Mouse (Mus musculus): ENCODE measurements at regions not wholly inside any gene's neighbourhood (a gene's known extent, or its start where the extent isn't known, plus 50 kb on each side); places are given as distances from the start of the nearest gene placed in this dataset.

DNA sequence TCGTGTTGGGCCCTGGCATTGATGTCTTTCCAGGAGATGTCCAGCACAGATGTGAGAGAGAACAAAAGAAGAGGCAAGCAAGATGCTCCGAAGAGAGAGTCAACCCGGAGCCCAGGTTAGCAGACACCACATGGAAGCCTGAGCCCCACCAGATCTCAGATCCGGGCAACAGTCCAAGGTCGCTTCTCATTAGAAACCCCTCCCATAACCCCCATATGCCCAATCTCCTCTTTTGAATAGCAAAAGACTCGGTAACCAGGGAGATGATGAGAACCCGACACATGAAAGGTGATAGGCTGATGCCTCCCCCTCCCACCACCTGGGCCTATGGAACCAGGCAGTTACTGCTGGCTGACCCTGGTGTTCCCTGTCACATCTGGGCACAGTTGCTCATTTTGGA, 155.7 kb upstream of the Igsf21 start:
- DNase-seq (ENCODE audit: low read depth, low spot score), result peak; percentile 92

DNA sequence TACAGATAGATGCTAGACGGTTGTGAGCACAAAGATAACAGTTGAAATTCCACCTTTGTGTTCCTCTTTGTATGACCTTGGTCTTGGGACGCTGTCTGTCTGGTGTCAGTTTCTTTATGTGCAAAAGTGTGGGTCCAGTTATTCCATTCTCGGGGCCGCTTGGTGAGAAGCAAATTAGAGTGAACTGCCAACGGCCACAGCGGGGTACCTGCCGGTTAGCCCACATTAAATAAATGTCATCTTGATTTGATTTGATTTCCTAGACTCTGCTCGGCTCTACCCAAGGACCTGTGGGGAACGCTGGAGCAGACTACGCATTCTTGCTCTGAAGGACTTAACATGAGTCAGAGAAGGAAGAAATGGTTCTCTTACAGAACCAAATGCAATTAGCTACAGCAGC, 155.0 kb upstream of the Igsf21 start:
- DNase-seq (ENCODE audit: low read depth, low spot score), result no peak

DNA sequence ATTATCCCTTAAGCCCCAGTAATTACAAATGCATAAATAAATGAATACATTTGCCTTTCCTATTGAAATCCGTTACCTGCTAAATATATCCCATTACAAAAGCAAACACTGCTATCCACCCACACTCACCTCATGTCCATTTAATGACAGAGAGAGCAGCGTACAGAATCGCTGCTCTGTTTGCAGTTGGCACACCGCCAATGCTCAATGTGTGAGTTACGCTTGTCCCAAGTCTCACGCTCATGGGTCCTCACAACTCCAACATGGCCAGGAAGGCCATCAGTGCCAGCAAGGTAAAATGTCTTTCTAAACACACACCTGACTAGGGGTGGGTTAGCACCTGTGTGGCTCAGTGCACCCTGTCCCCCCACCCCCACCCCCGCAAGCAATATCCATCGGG, 150.0 kb upstream of the Igsf21 start:
- DNase-seq (ENCODE audit: low read depth, low spot score), result no peak

DNA sequence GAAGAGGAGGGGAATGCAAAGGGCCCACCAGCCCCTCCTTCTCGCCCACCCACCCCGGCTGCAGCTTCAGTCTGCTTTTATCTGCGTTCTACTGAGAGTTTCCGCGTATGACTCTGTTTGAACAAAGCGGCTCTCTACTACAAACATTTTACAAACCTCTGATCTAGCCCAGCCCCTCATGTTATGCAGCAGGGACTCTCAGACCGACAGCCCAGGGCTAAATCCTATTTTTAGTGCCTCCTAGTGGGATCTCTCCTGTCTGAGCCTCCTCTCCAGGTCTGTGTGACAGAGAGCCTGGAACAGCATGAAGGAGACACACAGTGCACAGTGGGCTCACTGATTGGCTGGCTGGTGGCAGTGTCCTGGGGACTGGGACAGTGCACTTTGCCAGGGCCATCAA, 145.7 kb upstream of the Igsf21 start:
- DNase-seq (ENCODE audit: low read depth, low spot score), result no peak

DNA sequence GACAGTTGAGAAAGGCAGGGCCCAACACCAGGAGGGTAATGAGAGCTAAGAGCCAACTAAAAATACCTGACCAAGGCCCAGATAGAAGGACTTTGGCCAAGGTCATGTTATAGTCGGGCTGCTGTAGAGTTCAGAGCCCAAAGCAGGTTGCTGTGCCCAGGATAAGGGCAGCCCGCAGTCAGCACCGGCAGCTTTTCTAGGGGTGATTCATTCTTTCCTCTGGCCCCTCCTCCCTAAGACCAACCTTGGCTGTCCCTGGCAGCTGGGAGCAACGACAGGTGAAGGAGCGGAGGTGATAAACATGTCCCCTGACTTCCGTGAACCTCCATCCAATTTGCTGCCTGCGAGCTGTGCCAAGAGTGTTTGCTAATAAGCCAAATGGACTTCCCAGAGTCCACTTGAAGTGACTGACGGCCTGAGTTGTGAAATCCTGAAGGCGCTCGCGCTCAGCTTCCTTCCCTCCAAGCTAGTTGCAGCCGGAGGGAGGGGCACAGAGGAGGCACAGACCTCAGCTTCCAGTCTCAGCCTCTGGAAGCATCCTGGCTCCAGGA, 144.2 kb upstream of the Igsf21 start:
- DNase-seq (ENCODE audit: low read depth, low spot score), result no peak

DNA sequence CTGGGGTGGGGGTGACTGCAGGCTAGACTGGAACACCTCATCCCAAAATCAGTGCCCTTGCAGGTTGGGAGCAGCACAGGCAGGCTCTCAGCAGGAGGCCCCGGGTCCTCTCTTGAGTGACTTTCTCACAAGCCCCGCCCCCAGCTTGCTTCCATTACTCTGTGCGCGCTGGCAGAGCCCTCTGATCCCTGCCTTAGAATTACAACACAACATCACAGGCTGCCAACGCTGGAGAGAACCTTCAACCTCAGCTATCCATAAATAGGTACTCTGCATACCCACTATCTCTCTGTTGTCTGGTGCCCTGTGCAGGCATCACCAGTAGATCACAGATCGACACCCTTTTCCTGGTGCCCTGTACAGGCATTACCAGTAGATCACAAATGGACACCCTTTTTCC, 139.1 kb upstream of the Igsf21 start:
- peak; percentile 32 for DNase-seq (ENCODE audit: low read depth, low spot score)

DNA sequence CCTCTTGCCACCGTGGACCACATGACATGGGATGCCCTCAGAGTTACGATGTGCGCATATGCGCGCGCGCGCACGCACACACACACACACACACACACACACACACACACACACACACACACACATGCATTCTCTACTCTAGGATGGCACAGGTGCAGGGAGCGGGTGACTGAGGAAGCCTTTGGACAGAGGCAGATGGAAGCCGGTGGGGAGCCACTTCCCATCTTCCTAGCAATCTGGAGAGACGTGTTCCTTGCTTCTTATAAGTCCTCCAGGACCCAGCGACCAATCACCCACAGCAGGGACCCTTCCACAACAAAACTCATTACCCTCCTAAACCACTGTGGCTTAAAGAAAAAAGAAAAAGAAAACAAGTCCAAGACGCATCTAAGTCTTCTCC, 138.6 kb upstream of the Igsf21 start:
- no peak for DNase-seq (ENCODE audit: low read depth, low spot score)

DNA sequence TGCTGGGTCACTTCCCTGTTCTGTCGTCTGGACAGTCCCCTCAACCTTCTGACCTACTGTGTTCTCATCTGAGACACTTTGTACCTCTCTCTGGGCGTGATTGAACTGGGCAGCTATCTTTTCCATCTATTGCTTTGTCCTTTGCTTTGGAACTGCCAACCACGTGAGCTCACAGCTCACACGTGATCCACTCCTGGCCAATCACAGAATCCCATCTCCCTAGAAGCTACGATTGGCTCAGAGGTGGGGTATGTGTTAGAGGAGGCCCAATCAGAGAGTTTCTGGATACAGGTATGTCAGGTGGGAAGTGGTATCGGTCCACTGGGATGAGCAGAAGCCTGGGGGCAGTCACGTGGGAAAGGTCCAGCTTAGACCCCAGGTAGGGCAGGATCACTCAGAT, 137.0 kb upstream of the Igsf21 start:
- no peak for DNase-seq (ENCODE audit: low read depth, low spot score)

DNA sequence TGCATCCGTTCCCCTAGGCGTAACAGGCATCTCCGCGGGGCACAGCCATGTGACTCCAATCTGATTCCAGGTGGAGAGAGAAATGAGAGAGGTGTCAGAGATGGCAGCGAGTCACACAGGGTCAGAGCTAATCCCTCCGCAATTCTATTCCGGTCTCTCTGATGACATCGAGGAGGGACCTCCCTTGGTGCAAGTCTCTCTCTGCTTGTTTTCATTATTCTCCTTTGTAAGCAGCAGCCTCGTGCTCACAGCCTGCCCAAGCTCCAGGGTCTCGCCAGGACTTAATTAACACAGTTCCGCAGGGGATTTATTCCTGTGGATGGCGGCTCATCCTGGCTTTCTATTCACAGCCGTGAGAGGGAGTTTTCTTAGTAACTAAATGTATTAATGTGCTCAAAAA, 134.1 kb upstream of the Igsf21 start:
- DNase-seq (ENCODE audit: low read depth, low spot score), result no peak

DNA sequence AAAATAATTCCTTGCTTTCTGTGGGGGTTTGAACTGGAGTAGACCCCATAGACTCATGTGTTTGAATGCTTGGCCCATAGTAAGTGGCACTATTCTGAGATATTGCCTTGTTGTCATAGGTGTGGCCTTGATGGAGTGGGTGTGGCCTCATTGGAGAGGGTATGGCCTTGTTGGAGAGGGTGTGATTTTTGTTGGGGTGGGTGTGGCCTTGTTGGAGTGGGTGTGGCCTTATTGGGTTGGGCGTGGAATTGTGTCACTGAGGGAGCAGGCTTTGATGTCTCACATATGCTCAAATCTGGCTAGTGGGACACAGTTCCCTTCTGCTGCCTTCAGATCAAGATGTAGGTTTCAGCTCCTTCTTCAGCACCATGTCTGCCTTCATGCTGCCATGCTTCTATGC, 131.4 kb upstream of the Igsf21 start:
- DNase-seq (ENCODE audit: low read depth, low spot score), result peak; percentile 38

DNA sequence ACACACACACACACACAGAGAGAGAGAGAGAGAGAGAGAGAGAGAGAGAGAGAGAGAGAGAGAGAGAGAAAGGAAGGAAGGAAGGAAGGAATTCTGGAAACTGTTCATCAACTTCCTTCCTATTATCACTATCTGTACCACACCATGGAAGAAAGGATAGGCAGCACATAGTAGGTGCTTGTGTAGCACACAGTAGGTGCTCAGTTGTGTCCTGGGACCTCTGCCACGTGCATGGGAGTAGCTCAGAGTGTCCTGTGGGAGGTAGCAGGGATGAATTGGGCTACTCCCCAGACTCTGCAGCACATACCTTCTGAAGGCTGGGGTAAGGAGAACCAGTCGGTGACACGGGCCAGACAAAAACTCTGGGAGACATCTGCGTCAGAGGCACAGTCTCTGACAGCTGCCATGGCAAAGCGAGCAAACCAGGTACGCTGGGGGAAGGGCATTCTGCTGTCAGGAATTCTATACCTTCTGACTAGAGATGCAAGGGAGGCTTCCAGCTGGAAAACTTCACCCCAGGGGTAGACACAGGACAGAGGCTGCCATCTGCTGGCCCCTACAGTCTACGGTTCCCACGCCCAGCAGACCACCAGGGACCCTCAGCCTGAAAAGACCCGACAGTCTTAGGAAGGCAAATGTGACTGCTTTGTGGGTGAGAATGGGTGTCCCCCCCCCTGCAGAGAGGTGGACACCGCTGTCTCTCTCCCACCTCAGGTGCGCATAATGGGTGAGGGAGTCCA, 126.2 kb upstream of the Igsf21 start:
- DNase-seq (ENCODE audit: low read depth, low spot score), result peak; percentile 16

DNA sequence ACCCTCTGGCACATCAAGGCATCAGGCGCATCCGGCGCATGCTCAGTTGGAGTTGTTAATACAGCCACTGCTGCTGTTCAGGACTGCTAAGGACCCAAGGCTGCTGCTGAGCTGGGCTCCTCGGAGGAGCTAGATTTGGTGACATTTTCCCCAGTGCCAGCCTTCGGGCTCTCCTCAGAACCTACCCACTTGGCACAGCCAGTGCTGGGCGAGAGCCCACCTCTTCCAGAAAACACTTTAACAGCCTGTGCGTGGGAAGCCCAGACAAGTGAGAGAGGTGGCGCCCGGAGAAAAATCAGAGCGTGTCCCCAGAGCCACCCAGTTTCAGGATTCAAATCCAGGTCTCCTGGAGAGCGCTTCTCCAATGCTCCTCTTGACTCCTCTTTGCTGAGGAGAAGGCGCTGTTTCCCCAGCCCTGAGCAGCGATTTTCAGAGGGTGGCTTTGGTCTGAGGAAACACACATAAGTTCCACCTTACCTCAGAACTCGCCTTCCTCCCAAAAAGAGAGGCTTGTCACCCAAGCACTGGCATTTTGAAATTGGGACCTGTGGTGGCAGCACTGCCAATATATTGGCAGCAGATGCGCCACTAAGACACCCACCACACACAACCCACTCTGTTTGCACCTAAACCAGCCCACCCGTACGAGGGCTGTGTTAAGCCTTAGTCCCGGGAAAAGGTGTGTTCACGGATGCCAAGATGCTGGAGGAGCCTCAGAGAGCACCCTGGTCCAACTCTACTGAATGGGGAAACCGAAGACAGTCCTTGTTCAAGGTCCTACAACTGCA, 125.0 kb upstream of the Igsf21 start:
- DNase-seq (ENCODE audit: low read depth, low spot score), result no peak

DNA sequence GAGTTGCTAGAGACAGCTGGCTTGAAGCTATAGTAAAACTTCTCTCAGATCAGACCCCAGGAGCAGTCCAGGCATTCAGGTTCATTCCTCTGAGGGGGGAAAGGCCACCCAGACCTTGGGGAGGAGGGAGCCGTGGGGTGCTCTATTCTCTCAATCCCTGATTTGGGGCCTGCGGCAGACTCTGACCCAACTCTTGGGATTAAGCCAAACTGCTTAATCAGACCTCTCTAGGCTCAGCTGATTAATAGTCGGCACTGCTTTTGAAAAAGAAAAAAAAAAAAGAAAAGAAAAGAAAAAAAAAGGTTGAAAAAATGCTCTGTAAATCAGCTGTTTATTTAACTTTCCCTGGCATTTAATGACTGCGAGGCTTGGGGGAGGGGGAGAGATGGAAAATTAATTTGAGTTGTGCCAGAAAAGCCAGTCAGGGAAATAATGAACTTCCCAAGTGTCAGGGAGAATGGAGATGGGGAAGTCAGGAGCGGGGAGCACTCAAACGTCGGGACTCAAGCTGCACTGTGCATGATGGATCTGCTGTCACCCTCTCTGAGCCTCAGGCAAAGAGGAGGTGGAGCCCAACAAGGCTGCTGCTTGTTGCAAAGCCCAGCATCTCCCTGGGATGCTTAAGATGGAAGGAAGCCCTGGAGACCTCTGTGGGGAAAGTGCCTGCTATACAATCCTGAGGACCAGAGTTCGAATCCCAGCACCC, 120.5 kb upstream of the Igsf21 start:
- no peak for DNase-seq (ENCODE audit: low read depth, low spot score)

DNA sequence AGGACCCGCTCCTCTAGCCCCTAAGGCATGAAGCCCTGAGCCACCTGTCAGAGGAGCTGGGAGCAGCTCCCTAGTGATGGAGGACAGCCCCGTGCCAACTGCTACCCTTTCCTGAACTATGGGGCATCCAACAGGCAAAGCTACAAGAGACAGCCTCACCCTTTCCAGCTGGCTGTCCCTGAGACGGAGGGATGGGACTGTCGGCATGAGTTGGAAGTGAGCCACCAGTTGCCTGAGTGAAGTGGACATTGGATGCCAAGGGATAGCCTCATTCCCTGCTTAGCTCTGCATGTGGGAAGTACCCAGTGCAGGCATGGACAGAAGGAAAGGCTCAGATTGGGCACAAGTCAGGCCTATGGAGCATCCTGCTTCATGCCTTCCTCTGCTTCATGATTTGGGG, 112.3 kb upstream of the Igsf21 start:
- DNase-seq (ENCODE audit: low read depth, low spot score), result no peak

DNA sequence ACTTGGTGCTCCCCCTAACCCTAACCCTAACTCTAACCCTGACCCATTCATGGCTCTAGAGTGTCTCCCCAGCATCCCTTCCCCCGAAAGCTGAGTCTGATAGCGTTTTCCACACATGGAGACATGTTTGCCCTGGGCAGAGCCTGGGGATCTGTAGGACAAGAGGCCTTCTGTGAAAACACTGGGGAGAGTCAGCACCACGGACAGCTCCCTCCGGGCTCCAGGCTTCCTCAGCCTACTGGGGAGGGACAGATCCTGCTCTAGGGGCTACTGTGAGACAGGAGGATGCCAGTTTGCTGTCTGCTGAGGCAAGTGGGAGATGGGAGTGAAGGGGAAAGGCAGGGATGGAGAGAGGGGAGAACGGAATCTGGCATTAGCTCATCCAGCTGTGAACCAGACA, 111.5 kb upstream of the Igsf21 start:
- peak; percentile 78 for DNase-seq (ENCODE audit: low read depth, low spot score)

DNA sequence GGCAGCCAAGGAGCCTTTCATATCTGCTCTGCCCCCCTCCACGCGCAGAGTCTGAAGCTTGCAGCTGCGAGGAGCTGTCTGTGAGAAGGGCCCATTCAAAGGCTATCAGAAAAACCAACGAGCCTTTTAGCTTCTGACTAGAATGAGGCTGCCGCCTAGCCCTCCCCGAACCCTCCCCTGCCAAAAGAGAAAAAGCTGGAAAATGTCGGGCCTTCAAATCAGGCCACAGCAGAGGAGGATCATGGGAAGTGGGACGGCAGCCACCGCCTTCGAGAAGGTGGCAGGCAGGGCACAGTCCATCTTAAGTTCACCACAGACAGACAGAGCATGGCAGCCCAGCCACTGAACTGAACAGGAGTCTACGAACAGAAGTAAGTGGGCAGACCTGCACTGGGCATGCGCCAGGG, 108.6 kb upstream of the Igsf21 start:
- no peak for DNase-seq (ENCODE audit: low read depth, low spot score)

DNA sequence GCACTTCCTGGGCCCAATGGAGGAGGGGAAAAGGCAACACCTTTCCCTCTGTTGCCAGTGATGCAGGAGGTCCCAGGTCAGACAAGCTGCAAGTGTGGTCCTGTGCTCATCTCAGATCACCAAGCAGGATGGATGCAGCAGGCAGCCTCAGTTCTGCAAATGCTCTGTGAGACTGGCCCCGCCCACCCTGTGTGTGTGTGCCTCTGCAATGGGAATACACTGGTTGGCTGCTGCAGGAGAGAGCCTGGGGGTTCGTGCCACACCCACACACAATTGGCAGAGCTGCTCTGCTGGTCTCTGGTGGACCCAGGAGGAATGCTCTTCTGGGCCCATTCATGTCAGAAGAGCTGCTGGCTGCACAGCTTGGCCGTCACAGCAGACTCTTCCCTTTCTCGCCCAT, 102.2 kb upstream of the Igsf21 start:
- no peak for DNase-seq (ENCODE audit: low read depth, low spot score)

DNA sequence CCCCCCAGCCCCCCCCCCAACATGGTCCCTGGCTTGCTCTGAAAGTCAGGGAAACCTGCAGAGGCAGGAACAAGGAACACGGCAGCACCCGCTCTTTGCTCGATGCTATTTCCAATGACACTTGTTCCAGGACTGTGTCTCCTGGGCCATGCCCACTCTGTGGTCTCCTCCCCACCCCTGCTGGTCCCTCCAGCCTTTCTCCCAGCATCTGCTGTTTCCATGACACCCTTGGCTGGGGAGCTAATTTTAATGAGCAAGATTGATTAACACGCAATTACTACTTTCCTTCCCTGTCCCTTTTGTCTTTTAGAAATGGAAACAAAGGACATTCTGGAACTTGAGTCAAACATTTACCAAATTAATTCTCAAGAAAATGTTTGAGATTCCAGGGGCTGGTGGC, 83.6 kb upstream of the Igsf21 start:
- no peak for DNase-seq (ENCODE audit: low read depth, low spot score)

DNA sequence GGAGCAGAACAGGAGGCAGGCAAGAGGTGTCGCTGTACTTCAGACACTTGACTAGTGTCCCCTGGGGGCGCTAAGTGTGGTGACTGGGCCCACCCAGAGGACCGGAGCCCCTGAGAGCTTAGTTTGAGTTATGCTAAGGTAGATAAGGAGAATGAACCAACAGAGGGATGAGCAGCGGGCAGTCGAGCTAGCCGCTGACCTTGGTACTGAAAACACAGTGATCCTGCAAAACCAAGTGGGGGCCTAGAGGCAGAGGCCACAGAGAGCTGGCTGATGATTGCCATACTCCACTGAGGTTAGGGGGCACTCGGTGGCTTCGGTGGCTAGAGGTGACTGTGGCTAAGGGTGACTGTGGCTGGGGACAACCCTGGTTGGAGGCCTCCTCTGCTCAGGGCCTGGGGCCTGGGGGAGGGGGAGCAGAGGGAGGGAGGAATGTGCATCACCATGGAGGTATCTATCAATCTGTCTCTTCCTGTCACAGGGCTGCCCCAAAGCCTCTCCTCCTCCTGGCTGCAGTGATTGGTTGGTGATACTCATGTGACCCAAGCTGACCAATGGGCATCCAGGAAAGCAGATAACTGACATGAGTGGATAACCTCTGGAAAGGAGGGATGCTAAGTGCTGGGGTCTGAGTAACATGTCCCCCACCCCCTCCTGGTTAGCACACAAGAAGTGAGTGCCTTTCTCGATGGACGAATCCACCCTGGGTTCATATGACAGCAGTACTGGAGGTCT, 80.3 kb upstream of the Igsf21 start:
- peak; percentile 82 for DNase-seq (ENCODE audit: low read depth, low spot score)

DNA sequence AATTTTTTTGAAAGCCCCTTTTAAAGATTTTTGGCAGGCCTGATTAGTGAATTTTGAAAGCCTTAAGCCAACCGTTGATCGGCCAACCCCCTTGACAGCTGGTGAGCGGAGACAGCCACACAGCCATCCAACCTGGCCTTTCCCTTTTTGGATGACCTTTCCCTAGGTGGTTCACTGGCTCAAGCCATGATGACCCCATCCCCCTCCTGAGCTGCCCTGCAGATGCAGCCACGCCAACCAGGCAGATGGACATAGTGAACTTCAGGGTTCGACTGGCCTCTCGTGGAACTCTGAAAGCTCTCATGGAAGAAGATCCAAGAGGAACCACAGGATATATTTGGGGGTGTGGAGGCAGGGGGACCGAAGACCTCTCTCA, 79.1 kb upstream of the Igsf21 start:
- no peak for DNase-seq (ENCODE audit: low read depth, low spot score)

DNA sequence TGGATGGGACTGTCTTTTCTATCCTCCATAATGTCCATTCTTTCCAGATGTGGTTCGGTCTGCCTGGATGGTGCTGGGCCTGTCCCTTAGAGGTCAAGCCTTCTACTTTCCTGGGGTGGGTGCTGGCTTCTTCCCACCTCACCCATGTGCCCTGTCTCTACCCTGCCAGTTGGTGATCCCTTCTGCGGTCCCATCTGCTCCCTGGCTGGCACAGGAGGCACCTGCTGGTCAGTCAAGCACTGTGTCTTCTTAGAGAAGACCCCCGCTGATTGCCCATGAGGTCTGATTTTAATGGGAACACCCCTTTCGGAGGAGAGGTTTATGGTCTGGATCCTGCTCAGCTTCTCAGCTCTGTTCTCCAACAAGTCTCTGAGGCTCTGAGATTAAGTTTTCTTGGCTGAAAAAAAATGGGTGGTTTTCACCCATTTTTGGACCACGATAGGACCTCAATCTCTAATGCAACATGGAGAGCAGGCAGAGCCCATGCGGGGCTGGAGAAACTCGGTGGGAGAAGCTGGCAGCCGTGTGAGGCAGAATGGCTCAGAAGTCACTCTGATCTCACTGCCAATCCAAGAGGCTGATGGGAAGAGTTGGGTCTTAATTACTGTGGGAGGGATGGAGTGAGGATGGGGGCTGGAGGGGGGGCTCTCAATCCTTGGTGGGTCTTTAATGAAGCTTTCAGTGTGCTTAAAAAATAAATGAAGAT, 78.5 kb upstream of the Igsf21 start:
- no peak for DNase-seq (ENCODE audit: low read depth, low spot score)

Measured in ES-CJ7 (cell line).